Comparison of ENCODE assay signal across 10 mouse cellular contexts in genomic region chr10:117791171-117791470, GRCm38 (mm10). TPM values are rescaled to one million over a fixed set of nuclear protein-coding genes. Genes with fewer than 3 reads are reported as not detected.
A peak's percentile ranks its signal among the peaks of the same experiment; 100 is the strongest.
DNase-seq lines count a peak whose midpoint lies in the region; ATAC-seq lines count a peak whose summit lies in the region.
"Had no signal": no experiment of that assay in that cellular context is flagged by ENCODE, and none has a peak within 500 bp of the region (broad histone marks: within the 10 kb centered on the region; RNA-seq: fewer than 3 reads in every experiment).

No protein-coding gene starts in this region.

- no peak for DNase-seq in liver, embryonic 11.5 days (ENCODE audit: low spot score)
- no peak for DNase-seq in liver
- DNase-seq in frontal cortex, postnatal 25 days (ENCODE audit: low spot score in 2 of 2), result no peak
- DNase-seq in MN1 (ENCODE audit: low spot score), result no peak
- DNase-seq in gastrocnemius, postnatal 36 days, result no peak
- DNase-seq: kidney, adult 8-10 months; thymus, postnatal 14 days had no signal

- no peak overlapping the region for H3K27ac ChIP-seq in liver, embryonic 11.5 days (ENCODE audit: low read depth, low read length)
- no peak overlapping the region for H3K27ac ChIP-seq in embryonic facial prominence, embryonic 12.5 days
- H3K27ac ChIP-seq in hindbrain, embryonic 13.5 days, result no peak overlapping the region
- H3K27ac ChIP-seq in midbrain, embryonic 13.5 days, result no peak overlapping the region

- H3K36me3 ChIP-seq in liver, embryonic 11.5 days (ENCODE audit: control insufficient read depth, insufficient read depth, low read length), result peaks cover 17% of the 10 kb centered on the region
- peaks cover 19% of the 10 kb centered on the region for H3K36me3 ChIP-seq in embryonic facial prominence, embryonic 12.5 days
- H3K36me3 ChIP-seq in hindbrain, embryonic 13.5 days, result peaks cover 20% of the 10 kb centered on the region
- H3K36me3 ChIP-seq in midbrain, embryonic 13.5 days, result peaks cover 24% of the 10 kb centered on the region

- WGBS in liver, embryonic 11.5 days, result 90% methylated on average over 2 of the region's 2 CpGs
- WGBS in embryonic facial prominence, embryonic 12.5 days, result 88% methylated on average over 2 of the region's 2 CpGs
- WGBS in hindbrain, embryonic 13.5 days, result 96% methylated on average over 2 of the region's 2 CpGs
- WGBS in midbrain, embryonic 13.5 days, result 91% methylated on average over 2 of the region's 2 CpGs

- peak overlapping the region; percentile 78 for H3K4me2 ChIP-seq in liver, embryonic 11.5 days
- H3K4me2 ChIP-seq in embryonic facial prominence, embryonic 12.5 days (replicated peaks), result peak overlapping the region; percentile 65
- peak overlapping the region; percentile 80 for H3K4me2 ChIP-seq in hindbrain, embryonic 13.5 days
- H3K4me2 ChIP-seq in midbrain, embryonic 13.5 days (replicated peaks), result peak overlapping the region; percentile 84

- H3K4me3 ChIP-seq in liver, embryonic 11.5 days (ENCODE audit: low read depth, low read length), result peak overlapping the region; percentile 87
- H3K4me3 ChIP-seq in embryonic facial prominence, embryonic 12.5 days, result peak overlapping the region; percentile 73; the same call in 1 of the 2 replicates
- peak overlapping the region; percentile 87; the same call in 1 of the 2 replicates for H3K4me3 ChIP-seq in hindbrain, embryonic 13.5 days
- H3K4me3 ChIP-seq in midbrain, embryonic 13.5 days (replicated peaks), result peak overlapping the region; percentile 85

- H3K4me1 ChIP-seq in liver, embryonic 11.5 days (replicated peaks; ENCODE audit: control insufficient read depth, insufficient read depth, low read length), result peaks cover 9% of the 10 kb centered on the region
- H3K4me1 ChIP-seq in embryonic facial prominence, embryonic 12.5 days, result peaks cover 10% of the 10 kb centered on the region
- H3K4me1 ChIP-seq in hindbrain, embryonic 13.5 days (replicated peaks), result peaks cover 20% of the 10 kb centered on the region
- peaks cover 19% of the 10 kb centered on the region for H3K4me1 ChIP-seq in midbrain, embryonic 13.5 days (replicated peaks)

- intact Hi-C loops in gastrocnemius, postnatal 36 days (cut with DNase I), result loop anchor here (5.0 kb wide), 2 partner anchors 56 to 316 kb away; partner anchors contain the start of gene Rap1b

- peak overlapping the region; percentile 88 for H3K9ac ChIP-seq in liver, embryonic 11.5 days (ENCODE audit: low read depth, low read length)
- H3K9ac ChIP-seq in embryonic facial prominence, embryonic 12.5 days, result no peak overlapping the region
- peak overlapping the region; percentile 84; the same call in 1 of the 2 replicates for H3K9ac ChIP-seq in hindbrain, embryonic 13.5 days
- no peak overlapping the region for H3K9ac ChIP-seq in midbrain, embryonic 13.5 days (replicated peaks)

- no peak for ATAC-seq in liver, embryonic 11.5 days (replicated peaks; ENCODE audit: low FRiP score)
- no peak for ATAC-seq in embryonic facial prominence, embryonic 12.5 days (ENCODE audit: insufficient number of reproducible peaks, insufficient read depth, low FRiP score, low TSS enrichment)
- ATAC-seq in hindbrain, embryonic 13.5 days (ENCODE audit: low FRiP score), result no peak
- no peak for ATAC-seq in midbrain, embryonic 13.5 days

- no peaks in the 10 kb centered on the region for H3K9me3 ChIP-seq in liver, embryonic 11.5 days (ENCODE audit: control insufficient read depth, low read length)
- H3K9me3 ChIP-seq in embryonic facial prominence, embryonic 12.5 days, result no peaks in the 10 kb centered on the region
- no peaks in the 10 kb centered on the region for H3K9me3 ChIP-seq in hindbrain, embryonic 13.5 days
- no peaks in the 10 kb centered on the region for H3K9me3 ChIP-seq in midbrain, embryonic 13.5 days

- H3K27me3 ChIP-seq in liver, embryonic 11.5 days (replicated peaks; ENCODE audit: control insufficient read depth, insufficient read depth, low read length), result no peaks in the 10 kb centered on the region
- no peaks in the 10 kb centered on the region for H3K27me3 ChIP-seq in embryonic facial prominence, embryonic 12.5 days
- no peaks in the 10 kb centered on the region for H3K27me3 ChIP-seq in hindbrain, embryonic 13.5 days
- no peaks in the 10 kb centered on the region for H3K27me3 ChIP-seq in midbrain, embryonic 13.5 days

RNA-seq across cellular contexts. Expression of gene Nup107, which starts 1.4 kb away (rescaled TPM):
- polyA plus RNA-seq in liver, embryonic 11.5 days (2014; fragmentation: Nextera tagmentation; extraction: Ambion mirVana), result 102 and 120 TPM in 2 replicates
- 77.8 and 85.3 TPM in 2 replicates for polyA plus RNA-seq in embryonic facial prominence, embryonic 12.5 days (2016; fragmentation: Nextera tagmentation; extraction: Ambion mirVana)
- 41.7 and 42.5 TPM in 2 replicates for polyA plus RNA-seq in hindbrain, embryonic 13.5 days (2015; fragmentation: Nextera tagmentation; extraction: Ambion mirVana)
- 44.9 and 45.1 TPM in 2 replicates for polyA plus RNA-seq in midbrain, embryonic 13.5 days (2015; fragmentation: Nextera tagmentation; extraction: Ambion mirVana)
- total RNA-seq in gastrocnemius, postnatal 36 days (2021), result 1 to 10 TPM; 4.3 to 5.5 TPM

RNA-seq across cellular contexts. Expression of gene Slc35e3, which starts 45.0 kb away (rescaled TPM):
- 7.1 and 7.2 TPM in 2 replicates for polyA plus RNA-seq in liver, embryonic 11.5 days (2014; fragmentation: Nextera tagmentation; extraction: Ambion mirVana)
- 39.5 TPM in 2 replicates for polyA plus RNA-seq in embryonic facial prominence, embryonic 12.5 days (2016; fragmentation: Nextera tagmentation; extraction: Ambion mirVana)
- polyA plus RNA-seq in hindbrain, embryonic 13.5 days (2015; fragmentation: Nextera tagmentation; extraction: Ambion mirVana), result 31.1 and 33.2 TPM in 2 replicates
- polyA plus RNA-seq in midbrain, embryonic 13.5 days (2015; fragmentation: Nextera tagmentation; extraction: Ambion mirVana), result 32.4 and 33.1 TPM in 2 replicates
- total RNA-seq in gastrocnemius, postnatal 36 days (2021), result 1 to 10 TPM; 3.5 to 5.4 TPM

RNA-seq across cellular contexts. Expression of gene Rap1b, which starts 54.7 kb away (rescaled TPM):
- 252 and 292 TPM in 2 replicates for polyA plus RNA-seq in liver, embryonic 11.5 days (2014; fragmentation: Nextera tagmentation; extraction: Ambion mirVana)
- 153 and 160 TPM in 2 replicates for polyA plus RNA-seq in embryonic facial prominence, embryonic 12.5 days (2016; fragmentation: Nextera tagmentation; extraction: Ambion mirVana)
- 158 and 159 TPM in 2 replicates for polyA plus RNA-seq in hindbrain, embryonic 13.5 days (2015; fragmentation: Nextera tagmentation; extraction: Ambion mirVana)
- polyA plus RNA-seq in midbrain, embryonic 13.5 days (2015; fragmentation: Nextera tagmentation; extraction: Ambion mirVana), result 140 and 146 TPM in 2 replicates
- 10 to 100 TPM; 20.2 to 22.4 TPM for total RNA-seq in gastrocnemius, postnatal 36 days (2021)

Comparison
In these comparisons a context has a peak if more than half of its experiments do, and no peak if none do; other contexts are left out.
1. H3K9ac ChIP-seq: peak in liver, embryonic 11.5 days (single experiment) and hindbrain, embryonic 13.5 days (single experiment); none in embryonic facial prominence, embryonic 12.5 days (single experiment) and midbrain, embryonic 13.5 days (single experiment).
2. Peak in every context shown above with its lines, with median percentiles within 50 percentile points of each other: H3K4me2 ChIP-seq and H3K4me3 ChIP-seq.